Mouse (Mus musculus): ENCODE measurements at regions not wholly inside any gene's neighbourhood (a gene's known extent, or its start where the extent isn't known, plus 50 kb on each side); places are given as distances from the start of the nearest gene placed in this dataset.

DNA sequence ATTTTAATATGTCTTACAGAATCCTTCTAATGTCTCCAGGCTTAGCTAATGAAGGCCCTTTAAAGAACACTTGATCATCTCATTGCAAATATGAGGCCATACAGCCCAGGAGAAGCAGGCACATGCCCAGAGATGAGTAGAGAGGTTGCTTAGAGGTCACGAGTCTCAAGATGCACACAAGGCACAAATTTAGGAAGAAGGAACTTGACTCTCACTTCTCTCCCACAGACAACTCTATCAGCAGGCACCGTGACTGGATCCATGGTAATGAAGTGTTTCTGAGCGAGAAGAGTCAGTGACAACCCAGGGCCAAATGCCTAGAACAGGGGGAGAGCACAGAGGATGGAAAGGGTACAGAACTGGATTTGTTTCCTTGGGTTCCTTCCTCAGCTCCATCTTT is 392.7 kb upstream of the Klf4 start:
- Histone ChIP-seq H3K27me3 (no peaks in the 10 kb centered on the region), H3K36me3 (no peaks in the 10 kb centered on the region), H3K27ac (no peak overlapping the region), H3K9me3 (replicated peaks) (no peaks in the 10 kb centered on the region), H3K4me1 (replicated peaks) (no peaks in the 10 kb centered on the region), H3K9ac (no peak overlapping the region), H3K4me2 (no peak overlapping the region), H3K4me3 (replicated peaks) (no peak overlapping the region)
- DNase-seq (no peak), ATAC-seq (ENCODE audit: low read depth) (no peak)
- 45% methylated on average over 3 of the region's 3 CpGs for WGBS (ENCODE audit: insufficient replicate concordance)

DNA sequence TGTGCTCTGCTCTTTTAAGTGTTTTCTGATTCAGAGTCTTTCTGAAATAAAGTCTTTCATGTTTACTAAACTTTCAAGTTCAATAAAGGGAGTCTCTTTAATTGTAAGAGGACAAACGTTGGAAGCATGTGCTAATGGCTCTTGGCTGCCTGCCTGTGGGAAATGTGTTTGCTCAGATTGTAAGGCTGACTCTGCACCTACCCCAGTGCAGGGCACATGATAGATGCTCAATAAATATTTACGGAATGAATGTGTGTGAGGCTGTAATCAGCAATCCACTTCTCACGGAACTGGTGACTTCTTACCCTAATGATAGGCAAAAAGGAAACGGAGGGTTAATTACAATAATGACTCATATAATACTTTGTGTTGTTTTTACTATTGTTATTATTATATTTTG is 389.0 kb upstream of the Klf4 start:
- no peak overlapping the region for H3K4me3 ChIP-seq (replicated peaks)
- no peaks in the 10 kb centered on the region for H3K36me3 ChIP-seq
- H3K9ac ChIP-seq = no peak overlapping the region
- H3K27ac ChIP-seq = no peak overlapping the region
- H3K4me1 ChIP-seq (replicated peaks) = no peaks in the 10 kb centered on the region
- WGBS (ENCODE audit: insufficient replicate concordance) = 62% methylated on average over 4 of the region's 4 CpGs
- H3K9me3 ChIP-seq (replicated peaks) = no peaks in the 10 kb centered on the region
- DNase-seq (no peak), ATAC-seq (ENCODE audit: low read depth) (no peak)
- H3K27me3 ChIP-seq = no peaks in the 10 kb centered on the region
- H3K4me2 ChIP-seq = no peak overlapping the region

DNA sequence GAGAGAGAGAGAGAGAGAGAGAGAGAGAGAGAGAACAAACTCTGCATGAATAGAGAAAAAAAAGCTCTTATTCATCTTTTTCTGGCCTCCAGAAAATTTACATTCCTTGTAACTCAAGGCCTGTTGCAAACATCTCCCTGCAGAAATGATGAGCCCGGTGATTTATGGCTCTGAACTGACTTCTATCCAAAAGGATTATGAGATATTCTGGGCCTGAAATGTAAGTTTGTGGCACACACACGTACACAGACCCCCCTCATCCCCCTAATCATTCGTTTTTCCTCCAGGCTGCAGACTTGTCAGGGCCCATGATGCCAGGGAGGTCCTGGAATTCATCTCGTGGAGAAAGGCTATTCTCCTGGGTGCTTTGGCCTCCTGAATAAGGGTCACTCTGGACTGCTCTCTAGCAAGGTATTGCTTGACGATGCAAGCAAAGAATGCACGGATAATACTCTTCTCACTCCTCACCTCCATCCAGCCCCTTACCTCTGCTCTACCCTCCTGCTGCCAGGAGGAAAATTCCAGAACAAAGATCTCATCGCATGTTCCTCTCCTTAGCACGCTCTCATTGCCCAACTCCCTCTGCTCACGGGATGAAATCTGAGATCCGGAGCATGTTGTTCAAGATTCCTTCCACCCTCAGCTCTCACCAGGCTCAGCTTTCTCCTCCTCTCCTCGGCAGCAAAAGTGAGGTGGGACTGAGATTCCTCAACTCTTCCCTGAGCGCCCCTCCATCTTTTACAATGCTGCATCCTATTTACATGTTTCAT is 362.0 kb upstream of the Klf4 start:
- Histone ChIP-seq H3K27ac (no peak overlapping the region), H3K9ac (no peak overlapping the region), H3K9me3 (replicated peaks) (no peaks in the 10 kb centered on the region), H3K27me3 (no peaks in the 10 kb centered on the region), H3K4me2 (no peak overlapping the region), H3K4me1 (replicated peaks) (no peaks in the 10 kb centered on the region), H3K4me3 (replicated peaks) (no peak overlapping the region), H3K36me3 (no peaks in the 10 kb centered on the region)
- 54% methylated on average over 12 of the region's 12 CpGs for WGBS (ENCODE audit: insufficient replicate concordance)
- no peak for DNase-seq
- ATAC-seq (ENCODE audit: low read depth) = no peak

DNA sequence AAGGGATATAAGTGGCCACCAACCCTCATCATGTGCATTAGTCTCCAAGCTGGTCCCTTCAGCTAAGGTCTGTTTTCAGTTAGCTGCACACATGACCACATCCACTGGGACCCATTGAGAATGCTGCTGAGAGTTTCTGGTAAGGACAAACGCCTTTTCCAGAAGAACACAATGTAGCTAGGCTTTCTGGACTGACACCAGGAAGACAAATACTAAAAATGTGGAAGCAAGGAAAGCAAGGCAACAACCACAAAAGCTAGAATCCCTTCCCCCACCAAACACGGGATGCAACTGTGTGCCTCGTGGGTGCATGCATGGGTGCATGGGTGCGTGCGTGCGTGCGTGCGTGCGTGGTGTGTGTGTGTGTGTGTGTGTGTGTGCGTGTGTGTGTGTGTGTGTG is 359.4 kb upstream of the Klf4 start:
- H3K9ac ChIP-seq = no peak overlapping the region
- H3K4me2 ChIP-seq = no peak overlapping the region
- H3K4me3 ChIP-seq (replicated peaks) = no peak overlapping the region
- ATAC-seq (ENCODE audit: low read depth) = no peak
- no peaks in the 10 kb centered on the region for H3K9me3 ChIP-seq (replicated peaks)
- WGBS (ENCODE audit: insufficient replicate concordance) = 79% methylated on average over 9 of the region's 10 CpGs
- H3K4me1 ChIP-seq (replicated peaks) = no peaks in the 10 kb centered on the region
- H3K27ac ChIP-seq = no peak overlapping the region
- no peaks in the 10 kb centered on the region for H3K27me3 ChIP-seq
- H3K36me3 ChIP-seq = no peaks in the 10 kb centered on the region
- no peak for DNase-seq

DNA sequence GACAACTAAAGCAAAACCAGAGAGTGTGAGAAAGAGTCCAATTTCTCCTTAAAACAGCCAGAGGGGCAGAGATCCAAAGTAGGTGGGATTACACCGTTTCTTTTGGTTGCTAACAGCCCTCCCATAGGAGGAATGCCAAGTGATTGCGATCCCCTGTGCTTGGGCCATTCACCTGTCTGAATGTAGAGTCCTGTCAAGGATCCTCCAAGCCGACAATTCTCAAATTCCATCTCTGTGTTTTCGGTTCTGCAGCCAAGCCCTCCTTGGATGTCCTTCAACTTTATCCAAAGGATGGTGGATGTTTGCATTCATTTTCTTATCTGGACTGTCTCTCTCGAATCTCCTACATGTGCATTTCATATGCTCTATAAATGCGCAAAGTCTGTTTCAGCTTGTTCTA is 355.3 kb upstream of the Klf4 start:
- no peaks in the 10 kb centered on the region for H3K36me3 ChIP-seq
- H3K9ac ChIP-seq = no peak overlapping the region
- no peak for ATAC-seq (ENCODE audit: low read depth)
- 73% methylated on average over 6 of the region's 6 CpGs for WGBS (ENCODE audit: insufficient replicate concordance)
- H3K4me3 ChIP-seq (replicated peaks) = no peak overlapping the region
- H3K4me2 ChIP-seq = no peak overlapping the region
- no peaks in the 10 kb centered on the region for H3K4me1 ChIP-seq (replicated peaks)
- H3K9me3 ChIP-seq (replicated peaks) = no peaks in the 10 kb centered on the region
- DNase-seq = no peak
- H3K27ac ChIP-seq = no peak overlapping the region
- no peaks in the 10 kb centered on the region for H3K27me3 ChIP-seq

DNA sequence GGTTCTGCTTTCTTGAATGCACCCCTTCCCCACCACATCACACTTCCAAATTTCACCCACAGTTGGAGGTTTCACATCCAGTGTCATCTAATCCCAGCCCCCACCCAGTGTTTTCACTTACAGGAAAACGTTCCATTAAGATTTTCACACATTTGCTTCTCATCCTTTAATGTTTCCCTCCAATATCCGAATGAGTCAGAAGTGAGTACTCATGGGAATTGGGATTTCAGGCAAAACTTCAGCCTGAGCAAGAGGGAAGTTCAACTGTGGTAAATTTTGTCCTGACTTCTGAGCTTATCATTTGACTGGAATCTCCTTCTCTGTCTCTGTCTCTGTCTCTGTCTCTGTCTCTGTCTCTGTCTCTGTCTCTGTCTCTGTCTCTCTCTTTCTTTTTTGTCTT is 350.3 kb upstream of the Klf4 start:
- H3K4me1 ChIP-seq (replicated peaks) = no peaks in the 10 kb centered on the region
- no peaks in the 10 kb centered on the region for H3K27me3 ChIP-seq
- no peaks in the 10 kb centered on the region for H3K9me3 ChIP-seq (replicated peaks)
- H3K9ac ChIP-seq = no peak overlapping the region
- no peaks in the 10 kb centered on the region for H3K36me3 ChIP-seq
- 26% methylated on average over 2 of the region's 2 CpGs for WGBS (ENCODE audit: insufficient replicate concordance)
- no peak for ATAC-seq (ENCODE audit: low read depth)
- no peak overlapping the region for H3K27ac ChIP-seq
- DNase-seq = no peak
- no peak overlapping the region for H3K4me2 ChIP-seq
- H3K4me3 ChIP-seq (replicated peaks) = no peak overlapping the region

DNA sequence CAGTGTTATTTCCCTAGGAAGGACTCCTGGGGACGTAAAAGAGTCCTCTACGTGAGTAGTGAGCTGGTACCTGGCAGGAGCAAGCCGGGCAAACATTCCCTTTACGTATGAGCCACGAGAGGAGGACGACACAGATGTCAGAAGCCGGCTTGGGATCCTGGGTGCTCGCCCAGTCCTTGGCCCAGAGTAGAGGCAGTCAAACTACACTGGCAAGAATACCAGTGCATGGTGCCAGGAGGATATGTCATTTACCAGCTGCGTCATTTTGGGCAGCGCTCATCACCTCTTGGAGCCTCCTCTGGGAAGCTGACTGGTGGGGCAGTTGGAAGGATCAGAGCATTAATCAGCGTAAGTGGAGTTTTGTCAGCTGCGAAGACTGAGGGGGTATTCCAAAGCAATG is 343.0 kb upstream of the Klf4 start:
- ATAC-seq (ENCODE audit: low read depth) (no peak), DNase-seq (no peak)
- WGBS (ENCODE audit: insufficient replicate concordance) = 79% methylated on average over 12 of the region's 12 CpGs
- Histone ChIP-seq H3K36me3 (no peaks in the 10 kb centered on the region), H3K4me1 (replicated peaks) (no peaks in the 10 kb centered on the region), H3K9me3 (replicated peaks) (no peaks in the 10 kb centered on the region), H3K9ac (no peak overlapping the region), H3K4me2 (no peak overlapping the region), H3K4me3 (replicated peaks) (no peak overlapping the region), H3K27me3 (no peaks in the 10 kb centered on the region), H3K27ac (no peak overlapping the region)

DNA sequence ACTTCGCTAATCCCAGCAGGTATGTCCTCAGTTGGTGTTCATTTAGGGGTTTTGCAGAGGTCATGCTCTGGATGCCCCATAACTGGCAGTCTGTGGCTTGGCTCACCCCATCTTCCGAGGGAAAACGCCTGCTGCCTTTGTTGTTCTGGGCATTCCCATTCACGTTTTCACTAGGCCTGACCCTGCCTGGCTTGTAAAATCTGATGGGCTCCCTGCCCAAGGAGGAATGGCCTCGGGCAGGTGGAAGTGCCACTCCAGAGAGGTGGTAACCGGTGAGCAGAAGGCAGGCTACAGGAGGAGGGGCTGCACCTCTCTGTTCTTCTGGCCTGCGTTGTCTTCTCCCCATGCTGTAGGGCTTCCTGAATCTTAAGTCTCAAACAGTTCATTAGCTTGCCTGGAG is 342.6 kb upstream of the Klf4 start:
- WGBS (ENCODE audit: insufficient replicate concordance) = 66% methylated on average over 7 of the region's 7 CpGs
- Histone ChIP-seq H3K9me3 (replicated peaks) (no peaks in the 10 kb centered on the region), H3K36me3 (no peaks in the 10 kb centered on the region), H3K27me3 (no peaks in the 10 kb centered on the region), H3K27ac (no peak overlapping the region), H3K4me1 (replicated peaks) (no peaks in the 10 kb centered on the region), H3K9ac (no peak overlapping the region), H3K4me3 (replicated peaks) (no peak overlapping the region), H3K4me2 (no peak overlapping the region)
- DNase-seq (no peak), ATAC-seq (ENCODE audit: low read depth) (no peak)

DNA sequence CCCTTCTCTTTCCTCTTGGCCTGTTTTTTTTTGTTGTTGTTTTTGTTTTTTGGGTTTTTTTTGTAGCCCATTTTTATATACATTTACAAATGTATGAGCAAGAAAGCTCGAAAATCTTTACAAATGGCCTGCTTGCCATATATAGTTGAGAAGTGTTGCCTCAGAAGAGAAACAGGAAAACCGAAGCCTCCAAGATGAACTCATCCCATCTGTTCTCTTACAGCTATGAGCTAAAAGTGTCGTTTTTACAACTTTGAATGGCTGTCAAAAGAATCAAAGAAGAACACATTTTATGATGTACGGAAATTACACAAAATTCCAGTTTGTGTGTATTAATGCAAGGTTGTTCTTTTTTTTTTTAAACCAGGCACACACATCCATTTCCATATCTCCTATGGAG is 342.0 kb upstream of the Klf4 start:
- H3K9ac ChIP-seq = no peak overlapping the region
- H3K27ac ChIP-seq = no peak overlapping the region
- H3K4me3 ChIP-seq (replicated peaks) = no peak overlapping the region
- no peaks in the 10 kb centered on the region for H3K9me3 ChIP-seq (replicated peaks)
- no peaks in the 10 kb centered on the region for H3K27me3 ChIP-seq
- ATAC-seq (ENCODE audit: low read depth) = no peak
- WGBS (ENCODE audit: insufficient replicate concordance) = 63% methylated on average over 4 of the region's 4 CpGs
- no peaks in the 10 kb centered on the region for H3K4me1 ChIP-seq (replicated peaks)
- H3K4me2 ChIP-seq = no peak overlapping the region
- H3K36me3 ChIP-seq = no peaks in the 10 kb centered on the region
- DNase-seq = no peak

DNA sequence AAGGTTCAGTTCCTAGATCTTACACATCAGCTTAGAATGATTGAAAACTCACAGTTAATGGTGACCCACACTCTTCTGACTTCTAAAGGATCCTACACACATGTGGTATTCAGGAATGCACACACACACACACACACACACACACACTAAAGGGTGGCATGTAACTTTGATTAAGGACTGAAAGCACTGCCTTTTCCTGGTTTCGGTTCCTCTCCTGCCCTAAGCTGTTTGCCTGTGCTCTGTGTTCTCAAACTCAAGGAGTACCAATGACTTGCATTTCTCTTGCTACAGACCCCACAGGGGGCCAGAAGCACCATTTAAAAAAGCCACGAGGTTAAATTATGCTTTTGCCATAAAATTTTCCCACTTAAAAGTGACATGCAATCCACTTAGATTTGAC is 327.8 kb upstream of the Klf4 start:
- no peak overlapping the region for H3K27ac ChIP-seq
- whole genome bisulfite sequencing (ENCODE audit: insufficient replicate concordance) = 43% methylated on average over 2 of the region's 2 CpGs
- H3K4me3 ChIP-seq (replicated peaks) = no peak overlapping the region
- no peaks in the 10 kb centered on the region for H3K36me3 ChIP-seq
- H3K4me1 ChIP-seq (replicated peaks) = no peaks in the 10 kb centered on the region
- H3K4me2 ChIP-seq = no peak overlapping the region
- no peak overlapping the region for H3K9ac ChIP-seq
- no peaks in the 10 kb centered on the region for H3K9me3 ChIP-seq (replicated peaks)
- no peak for ATAC-seq (ENCODE audit: low read depth)
- no peak for DNase-seq
- H3K27me3 ChIP-seq = no peaks in the 10 kb centered on the region

DNA sequence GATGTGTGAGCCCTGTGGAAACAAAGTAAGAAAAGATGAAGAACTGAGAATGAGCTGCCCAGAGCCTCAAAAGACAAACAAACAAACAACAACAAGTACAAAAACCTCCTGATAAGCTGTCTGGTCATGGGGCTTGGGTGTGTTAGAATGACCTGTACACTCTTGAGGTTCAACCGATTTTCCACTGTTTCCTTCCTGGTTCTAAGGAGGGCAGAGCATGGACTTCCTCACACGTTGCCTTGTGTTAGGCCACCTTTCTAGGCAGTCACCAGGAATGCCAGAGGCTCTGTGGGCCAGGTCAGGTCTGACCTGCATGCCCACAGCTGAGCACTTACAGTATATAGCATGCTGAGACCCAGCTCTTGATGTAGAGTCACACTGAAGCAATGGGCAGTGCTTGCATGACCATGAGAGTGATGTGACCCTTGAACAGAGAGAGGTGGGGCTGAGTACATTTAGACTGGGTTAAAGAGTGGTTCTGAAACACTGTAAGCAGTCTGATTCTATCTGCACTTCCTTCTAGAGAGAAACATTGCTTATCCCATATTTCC is 327.0 kb upstream of the Klf4 start:
- H3K27me3 ChIP-seq = no peaks in the 10 kb centered on the region
- no peak overlapping the region for H3K27ac ChIP-seq
- H3K36me3 ChIP-seq = no peaks in the 10 kb centered on the region
- no peaks in the 10 kb centered on the region for H3K4me1 ChIP-seq (replicated peaks)
- DNase-seq = no peak
- H3K9ac ChIP-seq = no peak overlapping the region
- no peak overlapping the region for H3K4me2 ChIP-seq
- H3K9me3 ChIP-seq (replicated peaks) = no peaks in the 10 kb centered on the region
- no peak overlapping the region for H3K4me3 ChIP-seq (replicated peaks)
- WGBS (ENCODE audit: insufficient replicate concordance) = 36% methylated on average over 2 of the region's 2 CpGs
- ATAC-seq (ENCODE audit: low read depth) = no peak

DNA sequence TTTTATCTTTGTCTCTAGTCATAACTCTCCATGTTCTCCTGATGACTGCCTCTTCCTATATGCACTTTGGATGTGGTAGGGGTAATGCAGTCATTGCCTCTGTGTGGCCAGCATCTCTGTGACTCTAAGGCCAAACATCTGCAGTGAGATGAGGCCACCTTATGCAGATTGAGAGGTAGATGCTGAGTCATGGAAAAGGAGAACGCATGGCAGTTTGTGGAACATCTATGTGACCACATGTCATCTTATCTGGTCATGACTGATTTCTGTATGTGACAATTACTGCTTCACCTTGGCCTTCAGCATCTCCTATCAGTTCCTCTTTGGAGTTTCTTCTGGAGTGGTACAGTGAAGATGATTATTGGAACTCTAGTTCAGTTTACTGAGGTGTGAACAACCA is 319.2 kb upstream of the Klf4 start:
- WGBS (ENCODE audit: insufficient replicate concordance) = 54% methylated on average over 1 of the region's 1 CpGs
- no peak for DNase-seq
- Histone ChIP-seq H3K27ac (no peak overlapping the region), H3K4me2 (no peak overlapping the region), H3K9ac (no peak overlapping the region), H3K4me3 (replicated peaks) (no peak overlapping the region), H3K4me1 (replicated peaks) (no peaks in the 10 kb centered on the region), H3K36me3 (no peaks in the 10 kb centered on the region), H3K27me3 (no peaks in the 10 kb centered on the region), H3K9me3 (replicated peaks) (no peaks in the 10 kb centered on the region)
- ATAC-seq (ENCODE audit: low read depth) = no peak
